Comparison of ENCODE assay signal across 13 mouse cellular contexts in genomic region chr8:120418188-120418587, GRCm38 (mm10).
DNase-seq lines count a peak whose midpoint lies in the region; ATAC-seq and TF ChIP-seq lines count a peak whose summit lies in the region.
"Had no signal": no experiment of that assay in that cellular context is flagged by ENCODE, and none has a peak within 500 bp of the region (broad histone marks: within the 10 kb centered on the region; RNA-seq: fewer than 3 reads in every experiment).

No protein-coding gene starts in this region.

- ATAC-seq in liver, postnatal 0 days, result no peak
- ATAC-seq in forebrain, embryonic 14.5 days, result no peak

- H3K79me2 ChIP-seq in liver, adult 2 months (ENCODE audit: control insufficient read depth, insufficient read depth, low read length), result no peaks in the 10 kb centered on the region

- no peak overlapping the region for H3K4me3 ChIP-seq in liver, adult 2 months (ENCODE audit: insufficient read depth, low read depth, low read length)
- H3K4me3 ChIP-seq in liver, postnatal 0 days (ENCODE audit: low read depth, low read length), result no peak overlapping the region
- no peak overlapping the region for H3K4me3 ChIP-seq in embryonic facial prominence, embryonic 10.5 days
- H3K4me3 ChIP-seq in forebrain, embryonic 14.5 days (ENCODE audit: low read depth, low read length), result no peak overlapping the region
- H3K4me3 ChIP-seq: erythroblast, embryonic 14.5 days had no signal

- WGBS in liver, adult 2 months, result 43% methylated on average over 5 of the region's 5 CpGs
- 64% methylated on average over 4 of the region's 5 CpGs for WGBS in liver, postnatal 0 days (ENCODE audit: insufficient replicate concordance)
- WGBS in embryonic facial prominence, embryonic 10.5 days, result 62% methylated on average over 5 of the region's 5 CpGs
- WGBS in forebrain, embryonic 14.5 days, result 53% methylated on average over 5 of the region's 5 CpGs

- H3K4me1 ChIP-seq in liver, adult 2 months (ENCODE audit: control insufficient read depth, insufficient read depth, low read length), result peaks cover 32% of the 10 kb centered on the region
- peaks cover 34% of the 10 kb centered on the region for H3K4me1 ChIP-seq in liver, postnatal 0 days (ENCODE audit: insufficient read depth)
- H3K4me1 ChIP-seq in embryonic facial prominence, embryonic 10.5 days, result peaks cover 100% of the 10 kb centered on the region
- H3K4me1 ChIP-seq in forebrain, embryonic 14.5 days (ENCODE audit: control insufficient read depth, insufficient read depth, low read length), result peaks cover 66% of the 10 kb centered on the region

- TF ChIP-seq POLR2A in liver, adult 2 months (IDR thresholded peaks at IDR 0.05; ENCODE audit: extremely low read depth, insufficient read depth, low read length), result no peak

- H3K27me3 ChIP-seq in liver, adult 2 months (ENCODE audit: control insufficient read depth, insufficient read depth, low read length), result no peaks in the 10 kb centered on the region
- H3K27me3 ChIP-seq in liver, postnatal 0 days (ENCODE audit: insufficient read depth, low read length), result no peaks in the 10 kb centered on the region
- H3K27me3 ChIP-seq in embryonic facial prominence, embryonic 10.5 days (replicated peaks; ENCODE audit: low read depth, poor library complexity, severe bottlenecking), result peaks cover 68% of the 10 kb centered on the region
- no peaks in the 10 kb centered on the region for H3K27me3 ChIP-seq in forebrain, embryonic 14.5 days (replicated peaks; ENCODE audit: control insufficient read depth, insufficient read depth, low read length)

- TF ChIP-seq EP300 in liver, postnatal 0 days (IDR thresholded peaks at IDR 0.05; ENCODE audit: low read depth), result no peak

- no peak overlapping the region for H3K9ac ChIP-seq in liver, adult 2 months (ENCODE audit: low read depth, low read length)
- no peak overlapping the region for H3K9ac ChIP-seq in liver, postnatal 0 days (replicated peaks)
- H3K9ac ChIP-seq in forebrain, embryonic 14.5 days (ENCODE audit: low read length), result no peak overlapping the region
- H3K9ac ChIP-seq: liver, embryonic 14.5 days had no signal

- H3K4me2 ChIP-seq in liver, postnatal 0 days (ENCODE audit: low read depth, low read length), result no peak overlapping the region
- H3K4me2 ChIP-seq in forebrain, embryonic 14.5 days (ENCODE audit: low read length), result no peak overlapping the region

- no peaks in the 10 kb centered on the region for H3K9me3 ChIP-seq in liver, postnatal 0 days (ENCODE audit: low read length)
- H3K9me3 ChIP-seq in embryonic facial prominence, embryonic 10.5 days, result no peaks in the 10 kb centered on the region
- no peaks in the 10 kb centered on the region for H3K9me3 ChIP-seq in forebrain, embryonic 14.5 days (replicated peaks; ENCODE audit: control insufficient read depth, low read length)

- no peaks in the 10 kb centered on the region for H3K36me3 ChIP-seq in liver, adult 2 months (ENCODE audit: control insufficient read depth, insufficient read depth, low read length)
- H3K36me3 ChIP-seq in liver, postnatal 0 days (replicated peaks; ENCODE audit: insufficient read depth, low read length), result no peaks in the 10 kb centered on the region
- H3K36me3 ChIP-seq in embryonic facial prominence, embryonic 10.5 days (replicated peaks), result no peaks in the 10 kb centered on the region
- no peaks in the 10 kb centered on the region for H3K36me3 ChIP-seq in forebrain, embryonic 14.5 days (ENCODE audit: control insufficient read depth, insufficient read depth, low read length)

- no peak for TF ChIP-seq CTCF in liver, adult 2 months (IDR thresholded peaks at IDR 0.05; ENCODE audit: low read depth, low read length)
- TF ChIP-seq CTCF in liver, postnatal 0 days (IDR thresholded peaks at IDR 0.05; ENCODE audit: low read depth), result no peak

- H3K27ac ChIP-seq in liver, adult 2 months (replicated peaks; ENCODE audit: insufficient read depth, low read depth, low read length), result 0 out of 2 replicates have a peak overlapping the region, but pooled peaks have one; percentile 2
- no peak overlapping the region for H3K27ac ChIP-seq in liver, postnatal 0 days (ENCODE audit: low read depth)
- H3K27ac ChIP-seq in embryonic facial prominence, embryonic 10.5 days (replicated peaks), result peak overlapping the region; percentile 89
- peak overlapping the region; percentile 97; the same call in 1 of the 2 replicates for H3K27ac ChIP-seq in forebrain, embryonic 14.5 days (ENCODE audit: low read depth, low read length)
- H3K27ac ChIP-seq: liver, embryonic 14.5 days had no signal

- peak; percentile 67 for DNase-seq in liver, adult 2 months (ENCODE audit: extremely low read depth, low read depth, low spot score)
- no peak for DNase-seq in liver, postnatal 0 days
- DNase-seq in embryonic facial prominence, embryonic 10.5 days (ENCODE audit: low spot score), result no peak
- no peak for DNase-seq in forebrain, embryonic 14.5 days (ENCODE audit: low spot score)
- DNase-seq in kidney, postnatal 36 days, result peak; percentile 54 to 60
- DNase-seq in layer of hippocampus, postnatal 10 days (ENCODE audit: low spot score in 2 of 2), result no peak
- no peak for DNase-seq in cerebellum, adult 9-11 months
- DNase-seq: cerebellum, adult 9-10 months; gastrocnemius, postnatal 25 days; heart, postnatal 36 days; layer of hippocampus, postnatal 36 days had no signal

Comparison
In these comparisons a context has a peak if more than half of its experiments do, and no peak if none do; other contexts are left out.
1. DNase-seq: peak in liver, adult 2 months (single experiment) and kidney, postnatal 36 days (2 of 2); none in liver, postnatal 0 days (single experiment), embryonic facial prominence, embryonic 10.5 days (single experiment), forebrain, embryonic 14.5 days (single experiment), layer of hippocampus, postnatal 10 days (0 of 2) and cerebellum, adult 9-11 months (single experiment).